Mouse (Mus musculus): ENCODE measurements around the gene Prkcg.

DNA sequence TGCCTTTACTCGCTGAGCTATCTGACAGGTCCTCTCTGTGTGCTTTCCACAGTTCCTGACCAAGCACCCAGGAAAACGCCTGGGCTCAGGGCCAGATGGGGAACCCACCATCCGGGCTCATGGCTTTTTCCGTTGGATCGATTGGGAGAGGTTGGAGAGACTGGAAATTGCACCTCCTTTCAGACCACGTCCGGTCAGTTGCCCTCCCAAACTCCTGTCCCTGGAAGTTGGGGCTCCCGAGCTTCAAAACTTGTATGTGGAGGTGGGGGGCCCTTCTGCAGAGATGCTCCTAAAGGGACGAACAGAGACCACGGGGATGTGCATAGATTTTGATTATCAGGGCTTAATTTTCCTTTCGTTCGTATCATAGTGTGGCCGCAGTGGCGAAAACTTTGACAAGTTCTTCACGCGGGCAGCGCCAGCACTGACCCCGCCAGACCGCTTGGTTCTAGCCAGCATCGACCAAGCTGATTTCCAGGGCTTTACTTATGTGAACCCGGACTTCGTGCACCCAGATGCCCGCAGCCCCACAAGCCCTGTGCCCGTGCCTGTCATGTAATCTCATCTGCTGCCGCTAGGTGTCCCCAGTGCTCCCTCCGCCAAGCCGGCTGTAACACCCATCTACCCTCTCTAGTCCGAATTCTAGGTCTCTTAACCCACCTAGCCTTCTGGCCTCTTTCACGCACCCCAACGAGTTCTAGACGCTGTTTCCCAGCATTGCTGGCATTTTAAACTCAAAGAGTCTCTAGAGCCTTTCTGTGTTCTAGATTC, 41.0 kb downstream of the Prkcg start:
- TF ChIP-seq CTCF (IDR thresholded peaks at IDR 0.05; ENCODE audit: low read depth) (peak; percentile 88), EP300 (IDR thresholded peaks at IDR 0.05; ENCODE audit: low read depth) (no peak)

All from heart, postnatal 0 days (tissue).